Mouse (Mus musculus) lung, embryonic 15.5 days (tissue): ENCODE data around the gene Ccnl1. TPM values are rescaled to one million over a fixed set of nuclear protein-coding genes. Genes with fewer than 3 reads are reported as not detected.

ENCODE experiments used
- ATAC-seq: fragments of 200-750 bp; cut with Nextera tagmentation; 2 replicates; pipeline ENCODE4 v1.8.0; 2017; ENCODE audit warnings: moderate number of reproducible peaks, borderline replicate concordance; ENCODE audit not compliant: low FRiP score, low TSS enrichment; ENCODE audit errors: extremely low read depth
- H3K27ac ChIP-seq: fragments of 300-500 bp; sonication (generic); 2 replicates; pipeline ENCODE4 v1.5.1; 2015; ENCODE audit warnings: moderate library complexity, mild to moderate bottlenecking, inconsistent platforms
- H3K27me3 ChIP-seq: fragments of 300-500 bp; sonication (generic); 2 replicates; pipeline ENCODE4 v1.6.1; 2015; ENCODE audit warnings: inconsistent platforms
- H3K36me3 ChIP-seq: fragments of 300-500 bp; sonication (generic); 2 replicates; pipeline ENCODE4 v1.6.1; 2015; ENCODE audit warnings: inconsistent platforms
- H3K4me1 ChIP-seq: fragments of 300-500 bp; sonication (generic); 2 replicates; pipeline ENCODE4 v1.6.1; 2015; ENCODE audit warnings: inconsistent platforms
- H3K4me2 ChIP-seq: fragments of 300-500 bp; sonication (generic); 2 replicates; pipeline ENCODE4 v1.6.1; 2015; ENCODE audit warnings: inconsistent platforms, mild to moderate bottlenecking, moderate library complexity
- H3K4me3 ChIP-seq: fragments of 300-500 bp; sonication (generic); 2 replicates; pipeline ENCODE4 v1.5.1; 2015; ENCODE audit warnings: mild to moderate bottlenecking, inconsistent platforms
- H3K9ac ChIP-seq: fragments of 300-500 bp; sonication (generic); 2 replicates; pipeline ENCODE4 v1.6.1; 2015; ENCODE audit warnings: inconsistent platforms
- H3K9me3 ChIP-seq: fragments of 300-500 bp; sonication (generic); 2 replicates; pipeline ENCODE4 v1.6.1; 2016; ENCODE audit warnings: inconsistent platforms
- WGBS: fragments of 180-500 bp; shearing (Covaris S2); methylation state at CpG from one replicate; pipeline ENCODE4 v1.1.7; 2015; 5-methylcytosine and 5-hydroxymethylcytosine counted together
- polyA plus RNA-seq: library from polyadenylated mRNA; unstranded; fragments of >200 nt; fragmentation: Nextera tagmentation; extraction: Ambion mirVana; gene quantifications from 2 replicates; pipeline ENCODE4 v1.2.1, GENCODE M21; 2015

Ccnl1 gene
- 106 and 116 TPM in 2 replicates for polyA plus RNA-seq

DNA sequence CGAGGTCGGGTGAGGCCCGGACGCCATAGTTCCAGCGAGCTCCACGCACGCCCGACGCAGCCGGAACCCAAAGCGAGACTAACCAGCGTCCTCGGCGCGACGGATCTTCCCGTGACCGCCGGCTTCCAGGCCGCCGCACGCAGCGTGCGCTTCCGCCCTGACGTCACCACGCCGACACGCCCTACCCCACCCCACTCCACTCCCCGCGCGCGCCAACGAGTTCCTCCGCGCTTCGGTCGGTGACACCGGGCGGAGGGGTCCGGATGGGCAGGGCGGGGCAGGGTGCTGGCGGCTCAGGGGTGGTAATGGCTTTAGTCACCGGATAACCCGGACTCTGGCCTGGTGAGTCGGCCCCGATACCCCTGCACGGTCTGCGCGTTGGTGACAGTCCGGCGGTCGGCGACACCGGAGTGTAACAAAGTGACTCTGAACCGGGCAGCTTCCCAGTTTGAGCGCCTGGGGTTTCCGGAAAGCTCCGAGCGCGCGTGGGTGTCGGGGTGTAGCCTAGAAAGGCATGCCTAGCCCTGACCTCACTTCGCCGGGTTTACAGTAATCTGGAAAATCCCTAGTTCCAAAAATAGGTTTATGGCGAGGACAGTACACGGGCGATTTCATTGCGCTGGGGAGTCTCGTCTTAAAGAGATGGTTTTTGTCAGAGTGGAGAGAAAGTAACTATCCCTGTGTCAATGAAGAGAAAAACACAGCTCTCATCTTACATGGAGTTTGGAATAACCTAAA is at the start of gene Ccnl1:
Gene Ccnl1, minus strand, starts transcription at position 148 of the 738 bp plus-strand sequence.
- under 1% methylated on average over 70 of the region's 70 CpGs for WGBS
- peaks cover 30% of the 10 kb centered on the region for H3K4me1 ChIP-seq
- ATAC-seq, result peak; percentile 97

GRCm38 (mm10) chr3:66004989-66005388 is 46.9 kb upstream of the Ccnl1 start:
- 79% methylated on average over 4 of the region's 4 CpGs for WGBS
- no peak overlapping the region for H3K9ac ChIP-seq
- no peak overlapping the region for H3K4me2 ChIP-seq
- H3K36me3 ChIP-seq, result no peaks in the 10 kb centered on the region
- H3K4me1 ChIP-seq, result no peaks in the 10 kb centered on the region
- no peak overlapping the region for H3K4me3 ChIP-seq
- H3K27me3 ChIP-seq, result no peaks in the 10 kb centered on the region
- no peak for ATAC-seq
- H3K27ac ChIP-seq, result no peak overlapping the region
- no peaks in the 10 kb centered on the region for H3K9me3 ChIP-seq

More for the DNA sequence above, at the start of gene Ccnl1:
- Histone ChIP-seq H3K4me3 (peak within 1 kb of the TSS; percentile 99), H3K36me3 (peaks cover 20% of the 10 kb centered on the region), H3K9me3 (no peaks in the 10 kb centered on the region), H3K9ac (peak within 1 kb of the TSS; percentile 98), H3K27ac (peak within 1 kb of the TSS; percentile 100), H3K4me2 (peak within 1 kb of the TSS; percentile 60), H3K27me3 (no peaks in the 10 kb centered on the region)

DNA sequence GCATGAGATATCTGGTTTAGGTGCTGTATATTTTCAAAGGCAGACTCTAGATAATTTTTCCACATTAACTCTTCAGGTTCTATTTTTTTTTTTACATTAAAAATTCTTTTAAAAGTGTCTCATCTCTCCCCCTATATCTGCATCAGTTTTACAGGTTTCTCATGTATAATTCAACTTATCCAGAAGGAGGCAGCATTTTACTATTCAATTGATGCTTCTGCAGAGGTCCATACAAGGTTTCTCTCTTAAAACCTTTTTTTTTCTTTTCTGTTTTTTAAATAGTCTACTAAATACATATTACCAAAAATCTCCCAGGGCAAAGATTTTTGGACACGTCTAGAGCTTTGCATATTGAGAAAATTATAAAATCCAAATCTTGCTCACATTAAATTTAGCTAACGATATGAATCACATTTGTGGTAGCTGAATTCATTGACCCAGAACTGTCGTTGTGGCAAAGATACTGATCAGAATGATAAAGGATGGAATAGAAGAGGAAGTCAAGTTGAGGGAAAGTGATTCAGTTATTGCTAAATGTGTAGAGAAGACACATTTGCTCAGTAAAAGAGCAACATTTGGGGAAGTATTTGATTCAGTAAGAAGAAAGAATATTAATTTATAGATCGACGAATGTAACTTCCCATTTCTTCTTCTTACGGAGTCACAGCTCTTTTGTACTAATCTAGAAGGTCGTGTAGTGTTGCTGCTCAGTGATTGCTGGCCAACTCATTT is 46.3 kb upstream of the Ccnl1 start:
- WGBS, result 64% methylated on average over 7 of the region's 7 CpGs
- no peak for ATAC-seq
- H3K4me1 ChIP-seq, result no peaks in the 10 kb centered on the region

GRCm38 (mm10) chr3:66000400-66000799 is 42.4 kb upstream of the Ccnl1 start:
- Histone ChIP-seq H3K4me3 (no peak overlapping the region), H3K36me3 (no peaks in the 10 kb centered on the region), H3K4me2 (no peak overlapping the region), H3K27ac (no peak overlapping the region), H3K9ac (no peak overlapping the region), H3K9me3 (no peaks in the 10 kb centered on the region), H3K27me3 (no peaks in the 10 kb centered on the region), H3K4me1 (no peaks in the 10 kb centered on the region)
- ATAC-seq, result no peak
- WGBS, result 79% methylated on average over 2 of the region's 2 CpGs

More for the DNA sequence above, 46.3 kb upstream of the Ccnl1 start:
- H3K36me3 ChIP-seq, result no peaks in the 10 kb centered on the region
- no peaks in the 10 kb centered on the region for H3K27me3 ChIP-seq
- no peak overlapping the region for H3K9ac ChIP-seq
- H3K4me2 ChIP-seq, result no peak overlapping the region
- no peak overlapping the region for H3K4me3 ChIP-seq
- no peaks in the 10 kb centered on the region for H3K9me3 ChIP-seq
- H3K27ac ChIP-seq, result no peak overlapping the region

DNA sequence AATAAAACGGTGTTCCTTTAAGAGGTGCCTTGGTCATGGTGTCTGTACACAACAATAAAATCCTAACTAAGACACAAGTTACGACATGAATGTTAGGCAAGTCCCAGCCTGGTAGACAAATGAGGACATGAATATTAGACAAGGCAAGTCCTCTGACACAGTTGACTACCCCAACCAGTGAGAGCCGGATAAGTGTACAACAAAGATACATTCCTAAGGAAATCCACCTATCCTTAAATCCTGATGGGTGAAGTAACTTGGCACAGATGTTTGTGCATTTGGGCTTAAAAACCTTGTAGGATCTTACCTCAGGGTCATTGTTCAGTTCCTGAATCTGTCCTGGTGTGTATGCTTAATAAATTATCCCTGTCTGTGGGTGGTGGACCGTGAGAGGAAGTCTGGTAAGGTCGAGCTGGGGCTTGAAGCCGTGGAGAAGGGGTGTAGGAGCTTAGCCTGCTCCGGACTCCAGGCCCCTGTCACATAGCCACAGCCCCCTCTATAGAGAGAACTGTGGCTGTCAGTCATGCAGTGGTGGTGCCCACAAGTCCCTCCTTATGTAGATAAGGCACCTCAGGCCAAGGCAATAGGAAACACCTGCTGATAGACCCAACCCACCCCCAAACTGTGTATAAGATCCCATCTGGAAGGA is 39.4 kb upstream of the Ccnl1 start:
- ATAC-seq, result no peak
- Histone ChIP-seq H3K36me3 (no peaks in the 10 kb centered on the region), H3K4me3 (no peak overlapping the region), H3K27me3 (no peaks in the 10 kb centered on the region), H3K4me1 (no peaks in the 10 kb centered on the region), H3K9me3 (no peaks in the 10 kb centered on the region), H3K9ac (no peak overlapping the region), H3K27ac (no peak overlapping the region), H3K4me2 (no peak overlapping the region)
- 72% methylated on average over 7 of the region's 7 CpGs for WGBS

GRCm38 (mm10) chr3:65992395-65993340 is 34.6 kb upstream of the Ccnl1 start:
- Histone ChIP-seq H3K27me3 (no peaks in the 10 kb centered on the region), H3K27ac (no peak overlapping the region), H3K9me3 (no peaks in the 10 kb centered on the region), H3K9ac (no peak overlapping the region), H3K36me3 (no peaks in the 10 kb centered on the region), H3K4me2 (no peak overlapping the region), H3K4me3 (no peak overlapping the region), H3K4me1 (no peaks in the 10 kb centered on the region)
- no peak for ATAC-seq
- WGBS, result 67% methylated on average over 11 of the region's 11 CpGs

- no peaks in the 10 kb centered on the region for H3K9me3 ChIP-seq
- no peaks in the 10 kb centered on the region for H3K27me3 ChIP-seq
- H3K9ac ChIP-seq, result no peak overlapping the region
- no peak overlapping the region for H3K4me2 ChIP-seq
- ATAC-seq, result no peak
- 9% methylated on average over 3 of the region's 3 CpGs for WGBS
- H3K36me3 ChIP-seq, result no peaks in the 10 kb centered on the region
- no peak overlapping the region for H3K4me3 ChIP-seq
- no peak overlapping the region for H3K27ac ChIP-seq
- H3K4me1 ChIP-seq, result no peaks in the 10 kb centered on the region
These were observed 33.1 kb upstream of the Ccnl1 start for GRCm38 (mm10) chr3:65990957-65991646.

GRCm38 (mm10) chr3:65990524-65990923 is 32.5 kb upstream of the Ccnl1 start:
- Histone ChIP-seq H3K4me2 (no peak overlapping the region), H3K9ac (no peak overlapping the region), H3K4me3 (no peak overlapping the region), H3K27me3 (no peaks in the 10 kb centered on the region), H3K36me3 (no peaks in the 10 kb centered on the region), H3K9me3 (no peaks in the 10 kb centered on the region), H3K27ac (no peak overlapping the region), H3K4me1 (no peaks in the 10 kb centered on the region)
- 68% methylated on average over 4 of the region's 4 CpGs for WGBS
- no peak for ATAC-seq

GRCm38 (mm10) chr3:65988711-65989495 is 30.9 kb upstream of the Ccnl1 start:
- no peak for ATAC-seq
- no peaks in the 10 kb centered on the region for H3K27me3 ChIP-seq
- WGBS, result 51% methylated on average over 8 of the region's 8 CpGs
- H3K4me1 ChIP-seq, result no peaks in the 10 kb centered on the region
- H3K9me3 ChIP-seq, result no peaks in the 10 kb centered on the region
- H3K4me2 ChIP-seq, result no peak overlapping the region
- H3K27ac ChIP-seq, result no peak overlapping the region
- no peak overlapping the region for H3K9ac ChIP-seq
- no peaks in the 10 kb centered on the region for H3K36me3 ChIP-seq
- H3K4me3 ChIP-seq, result no peak overlapping the region

- WGBS, result 57% methylated on average over 3 of the region's 3 CpGs
- no peaks in the 10 kb centered on the region for H3K36me3 ChIP-seq
- no peak for ATAC-seq
- H3K9me3 ChIP-seq, result no peaks in the 10 kb centered on the region
- no peak overlapping the region for H3K4me3 ChIP-seq
- H3K4me1 ChIP-seq, result peaks cover 25% of the 10 kb centered on the region
- no peak overlapping the region for H3K9ac ChIP-seq
- H3K27ac ChIP-seq, result peak overlapping the region; percentile 100; the same call in 1 of the 2 replicates
- no peaks in the 10 kb centered on the region for H3K27me3 ChIP-seq
- H3K4me2 ChIP-seq, result no peak overlapping the region
These were observed 18.2 kb upstream of the Ccnl1 start for GRCm38 (mm10) chr3:65976296-65976695.
